8 mouse cellular contexts compared by ENCODE assay signal in genomic region chr4:133209366-133209765, GRCm38 (mm10). TPM values are rescaled to one million over a fixed set of nuclear protein-coding genes. Genes with fewer than 3 reads are reported as not detected.
A peak's percentile ranks its signal among the peaks of the same experiment; 100 is the strongest.
DNase-seq lines count a peak whose midpoint lies in the region; ATAC-seq and TF ChIP-seq lines count a peak whose summit lies in the region.

No protein-coding gene starts in this region.

- H3K27ac ChIP-seq in hindbrain, embryonic 10.5 days = no peak overlapping the region
- no peak overlapping the region for H3K27ac ChIP-seq in hindbrain, embryonic 12.5 days
- no peak overlapping the region for H3K27ac ChIP-seq in midbrain, postnatal 0 days (ENCODE audit: low read depth, low read length)

- peaks cover 67% of the 10 kb centered on the region for H3K27me3 ChIP-seq in hindbrain, embryonic 10.5 days (ENCODE audit: insufficient read depth, poor library complexity, severe bottlenecking)
- peaks cover 45% of the 10 kb centered on the region for H3K27me3 ChIP-seq in hindbrain, embryonic 12.5 days
- no peaks in the 10 kb centered on the region; the same call in 1 of the 2 replicates for H3K27me3 ChIP-seq in midbrain, postnatal 0 days (ENCODE audit: insufficient read depth, low read length)

- ATAC-seq in hindbrain, embryonic 12.5 days (ENCODE audit: low FRiP score) = no peak
- ATAC-seq in midbrain, postnatal 0 days (ENCODE audit: low FRiP score) = no peak

- TF ChIP-seq CTCF in midbrain, postnatal 0 days (IDR thresholded peaks at IDR 0.05) = peak; percentile 91

- H3K36me3 ChIP-seq in hindbrain, embryonic 10.5 days = no peaks in the 10 kb centered on the region
- no peaks in the 10 kb centered on the region for H3K36me3 ChIP-seq in hindbrain, embryonic 12.5 days
- no peaks in the 10 kb centered on the region for H3K36me3 ChIP-seq in midbrain, postnatal 0 days (ENCODE audit: insufficient read depth, low read length)

- peaks cover 41% of the 10 kb centered on the region for H3K4me1 ChIP-seq in hindbrain, embryonic 10.5 days (replicated peaks)
- H3K4me1 ChIP-seq in hindbrain, embryonic 12.5 days = peaks cover 32% of the 10 kb centered on the region
- H3K4me1 ChIP-seq in midbrain, postnatal 0 days (ENCODE audit: insufficient read depth, low read length) = peaks cover 11% of the 10 kb centered on the region; the same call in 1 of the 2 replicates

- H3K4me3 ChIP-seq in hindbrain, embryonic 10.5 days = no peak overlapping the region
- H3K4me3 ChIP-seq in hindbrain, embryonic 12.5 days = no peak overlapping the region
- no peak overlapping the region for H3K4me3 ChIP-seq in midbrain, postnatal 0 days (ENCODE audit: low read depth, low read length)

- H3K9ac ChIP-seq in hindbrain, embryonic 12.5 days = no peak overlapping the region
- 0 out of 2 replicates have a peak overlapping the region, but pooled peaks have one; percentile 29 for H3K9ac ChIP-seq in midbrain, postnatal 0 days (replicated peaks; ENCODE audit: low read length, poor library complexity, severe bottlenecking)

- peak; percentile 68 for DNase-seq in hindbrain, embryonic 10.5 days (ENCODE audit: low spot score)
- peak; percentile 68 to 72 for DNase-seq in B cell, adult 2 months
- DNase-seq in adrenal gland, adult 2 months = peak; percentile 51
- DNase-seq in embryo, embryonic 11 days = peak; percentile 75
- peak; percentile 65 for DNase-seq in kidney, postnatal 14 days
- peak; percentile 82 for DNase-seq in midbrain, postnatal 0 days (ENCODE audit: low spot score)
- DNase-seq in ovary, postnatal 14 days (ENCODE audit: low spot score) = no peak

- WGBS in hindbrain, embryonic 10.5 days = 6% methylated on average over 11 of the region's 11 CpGs
- WGBS in hindbrain, embryonic 12.5 days = 5% methylated on average over 11 of the region's 11 CpGs
- 4% methylated on average over 11 of the region's 11 CpGs for WGBS in midbrain, postnatal 0 days

- no peaks in the 10 kb centered on the region for H3K9me3 ChIP-seq in hindbrain, embryonic 10.5 days
- no peaks in the 10 kb centered on the region for H3K9me3 ChIP-seq in hindbrain, embryonic 12.5 days (replicated peaks)
- H3K9me3 ChIP-seq in midbrain, postnatal 0 days (ENCODE audit: low read length) = no peaks in the 10 kb centered on the region

- H3K4me2 ChIP-seq in hindbrain, embryonic 12.5 days (replicated peaks) = no peak overlapping the region
- no peak overlapping the region for H3K4me2 ChIP-seq in midbrain, postnatal 0 days (ENCODE audit: low read depth, low read length, poor library complexity, severe bottlenecking)

RNA-seq across cellular contexts. Expression of gene Cd164l2, which starts 2.6 kb away (rescaled TPM):
- 1.1 and 2.2 TPM in 2 replicates for polyA plus RNA-seq in hindbrain, embryonic 10.5 days (2016; fragmentation: Nextera tagmentation; extraction: Ambion mirVana)
- 2.0 and 2.3 TPM in 2 replicates for polyA plus RNA-seq in hindbrain, embryonic 12.5 days (2016; fragmentation: Nextera tagmentation; extraction: Ambion mirVana)
- 1 to 10 TPM; 1.6 to 4.0 TPM for total RNA-seq in adrenal gland, adult 2 months (2021)
- polyA plus RNA-seq in adrenal gland, adult 2 months (2012; rRNA removed) = 2.5 and 5.6 TPM in 2 replicates
- 3.9 and 5.9 TPM in 2 replicates for total RNA-seq in midbrain, postnatal 0 days (2014; rRNA removed)
- polyA plus RNA-seq in midbrain, postnatal 0 days (2015; fragmentation: Nextera tagmentation; extraction: Ambion mirVana) = 10.6 and 11.0 TPM in 2 replicates

RNA-seq across cellular contexts. Expression of gene Gpr3, which starts 3.0 kb away (rescaled TPM):
- 0.32 and 0.35 TPM in 2 replicates for polyA plus RNA-seq in hindbrain, embryonic 10.5 days (2016; fragmentation: Nextera tagmentation; extraction: Ambion mirVana)
- polyA plus RNA-seq in hindbrain, embryonic 12.5 days (2016; fragmentation: Nextera tagmentation; extraction: Ambion mirVana) = 0.08 and 0.35 TPM in 2 replicates
- under 1 TPM; 0.17 to 0.21 TPM for total RNA-seq in adrenal gland, adult 2 months (2021)
- polyA plus RNA-seq in adrenal gland, adult 2 months (2012; rRNA removed) = 0.49 and 1.1 TPM in 2 replicates
- 3.2 and 10.8 TPM in 2 replicates for total RNA-seq in midbrain, postnatal 0 days (2014; rRNA removed)
- polyA plus RNA-seq in midbrain, postnatal 0 days (2015; fragmentation: Nextera tagmentation; extraction: Ambion mirVana) = 3.9 and 4.5 TPM in 2 replicates

RNA-seq across cellular contexts. Expression of gene Map3k6, which starts 31.3 kb away (rescaled TPM):
- polyA plus RNA-seq in hindbrain, embryonic 10.5 days (2016; fragmentation: Nextera tagmentation; extraction: Ambion mirVana) = 1.7 and 1.9 TPM in 2 replicates
- polyA plus RNA-seq in hindbrain, embryonic 12.5 days (2016; fragmentation: Nextera tagmentation; extraction: Ambion mirVana) = 1.9 and 2.3 TPM in 2 replicates
- total RNA-seq in adrenal gland, adult 2 months (2021) = 10 to 100 TPM; 22.4 to 22.9 TPM
- 17.5 and 17.6 TPM in 2 replicates for polyA plus RNA-seq in adrenal gland, adult 2 months (2012; rRNA removed)
- total RNA-seq in midbrain, postnatal 0 days (2014; rRNA removed) = 7.6 and 8.3 TPM in 2 replicates
- polyA plus RNA-seq in midbrain, postnatal 0 days (2015; fragmentation: Nextera tagmentation; extraction: Ambion mirVana) = 2.8 and 4.1 TPM in 2 replicates

RNA-seq across cellular contexts. Expression of gene Sytl1, which starts 53.5 kb away (rescaled TPM):
- 1.2 and 1.6 TPM in 2 replicates for polyA plus RNA-seq in hindbrain, embryonic 10.5 days (2016; fragmentation: Nextera tagmentation; extraction: Ambion mirVana)
- polyA plus RNA-seq in hindbrain, embryonic 12.5 days (2016; fragmentation: Nextera tagmentation; extraction: Ambion mirVana) = 0.67 and 1.2 TPM in 2 replicates
- total RNA-seq in adrenal gland, adult 2 months (2021) = 1 to 10 TPM; 1.4 to 1.9 TPM
- 2.2 and 2.8 TPM in 2 replicates for polyA plus RNA-seq in adrenal gland, adult 2 months (2012; rRNA removed)
- total RNA-seq in midbrain, postnatal 0 days (2014; rRNA removed) = 1.6 TPM in 1 of 2 replicates, not detected in the other
- polyA plus RNA-seq in midbrain, postnatal 0 days (2015; fragmentation: Nextera tagmentation; extraction: Ambion mirVana) = 0.21 and 0.26 TPM in 2 replicates
